Comparison of ENCODE assay signal across 8 mouse cellular contexts in genomic region chr5:74092481-74092832, GRCm38 (mm10). TPM values are rescaled to one million over a fixed set of nuclear protein-coding genes. Genes with fewer than 3 reads are reported as not detected.
DNase-seq lines count a peak whose midpoint lies in the region; ATAC-seq and TF ChIP-seq lines count a peak whose summit lies in the region.

No protein-coding gene starts in this region.

- H3K27ac ChIP-seq in heart, postnatal 0 days (ENCODE audit: low read depth): peak overlapping the region; percentile 98
- no peak overlapping the region for H3K27ac ChIP-seq in bone marrow macrophage, adult 2 months (ENCODE audit: insufficient read depth, low read depth, low read length)
- H3K27ac ChIP-seq in hindbrain, embryonic 13.5 days: no peak overlapping the region; the same call in 1 of the 2 replicates
- H3K27ac ChIP-seq in midbrain, embryonic 10.5 days (replicated peaks): peak overlapping the region; percentile 98

- TF ChIP-seq EP300 in heart, postnatal 0 days (IDR thresholded peaks at IDR 0.05; ENCODE audit: low read depth): no peak

- 43% methylated on average over 4 of the region's 4 CpGs for WGBS in heart, postnatal 0 days
- 42% methylated on average over 4 of the region's 4 CpGs for WGBS in hindbrain, embryonic 13.5 days
- WGBS in midbrain, embryonic 10.5 days: 45% methylated on average over 4 of the region's 4 CpGs

- no peak for TF ChIP-seq POLR2A in bone marrow macrophage, adult 2 months (IDR thresholded peaks at IDR 0.05; ENCODE audit: borderline replicate concordance, low read depth, low read length)

- H3K27me3 ChIP-seq in heart, postnatal 0 days (ENCODE audit: control insufficient read depth, insufficient read depth, low read length): no peaks in the 10 kb centered on the region
- H3K27me3 ChIP-seq in hindbrain, embryonic 13.5 days: no peaks in the 10 kb centered on the region
- no peaks in the 10 kb centered on the region for H3K27me3 ChIP-seq in midbrain, embryonic 10.5 days (ENCODE audit: low read depth, poor library complexity, severe bottlenecking)

- no peak for TF ChIP-seq CTCF in heart, postnatal 0 days (IDR thresholded peaks at IDR 0.05; ENCODE audit: low read depth)
- TF ChIP-seq CTCF in bone marrow macrophage, adult 2 months (IDR thresholded peaks at IDR 0.05; ENCODE audit: low read depth, low read length): no peak

- H3K9ac ChIP-seq in heart, postnatal 0 days (replicated peaks; ENCODE audit: low read depth, low read length): no peak overlapping the region
- H3K9ac ChIP-seq in hindbrain, embryonic 13.5 days: no peak overlapping the region

- peak overlapping the region; percentile 81 for H3K4me2 ChIP-seq in heart, postnatal 0 days (ENCODE audit: low read depth, low read length)
- peak overlapping the region; percentile 64 for H3K4me2 ChIP-seq in hindbrain, embryonic 13.5 days

- peaks cover 3% of the 10 kb centered on the region; the same call in 1 of the 2 replicates for H3K4me1 ChIP-seq in heart, postnatal 0 days (ENCODE audit: control insufficient read depth, insufficient read depth)
- H3K4me1 ChIP-seq in bone marrow macrophage, adult 2 months (ENCODE audit: control insufficient read depth, insufficient read depth, low read length): peaks cover 2% of the 10 kb centered on the region; the same call in 1 of the 2 replicates
- H3K4me1 ChIP-seq in hindbrain, embryonic 13.5 days (replicated peaks): peaks cover 21% of the 10 kb centered on the region
- H3K4me1 ChIP-seq in midbrain, embryonic 10.5 days: peaks cover 14% of the 10 kb centered on the region

- peaks cover 22% of the 10 kb centered on the region for H3K36me3 ChIP-seq in heart, postnatal 0 days (replicated peaks; ENCODE audit: control insufficient read depth, insufficient read depth, low read length)
- peaks cover 23% of the 10 kb centered on the region for H3K36me3 ChIP-seq in hindbrain, embryonic 13.5 days
- H3K36me3 ChIP-seq in midbrain, embryonic 10.5 days: peaks cover 36% of the 10 kb centered on the region

- H3K9me3 ChIP-seq in heart, postnatal 0 days (replicated peaks; ENCODE audit: control insufficient read depth, low read length): no peaks in the 10 kb centered on the region
- H3K9me3 ChIP-seq in hindbrain, embryonic 13.5 days: no peaks in the 10 kb centered on the region
- no peaks in the 10 kb centered on the region for H3K9me3 ChIP-seq in midbrain, embryonic 10.5 days (replicated peaks)

- DNase-seq in heart, postnatal 0 days (ENCODE audit: low spot score): no peak
- no peak for DNase-seq in heart, postnatal 4 days
- no peak for DNase-seq in midbrain, embryonic 10.5 days (ENCODE audit: low spot score)
- DNase-seq in frontal cortex, postnatal 36 days (ENCODE audit: low spot score in 2 of 2): no peak
- no peak for DNase-seq in embryo, embryonic 9.5 days (ENCODE audit: extremely low spot score)
- DNase-seq in cerebellum, adult 9-11 months: no peak

- no peak for ATAC-seq in heart, postnatal 0 days (ENCODE audit: insufficient read depth, low read depth)
- ATAC-seq in hindbrain, embryonic 13.5 days (ENCODE audit: low FRiP score): no peak; the same call in 1 of the 2 replicates

- peak overlapping the region; percentile 96 for H3K4me3 ChIP-seq in heart, postnatal 0 days (ENCODE audit: low read depth, low read length)
- H3K4me3 ChIP-seq in bone marrow macrophage, adult 2 months (ENCODE audit: insufficient read depth, low read length): peak overlapping the region; percentile 58
- peak overlapping the region; percentile 86 for H3K4me3 ChIP-seq in hindbrain, embryonic 13.5 days
- peak overlapping the region; percentile 79 for H3K4me3 ChIP-seq in midbrain, embryonic 10.5 days

RNA-seq across cellular contexts. Expression of gene Usp46, which starts 24.2 kb away (rescaled TPM):
- total RNA-seq in heart, postnatal 0 days (2014; rRNA removed; ENCODE audit: low replicate concordance): 47.3 and 54.5 TPM in 2 replicates
- polyA plus RNA-seq in heart, postnatal 0 days (2015; fragmentation: Nextera tagmentation; extraction: Ambion mirVana): 22.9 and 27.2 TPM in 2 replicates
- 10 to 100 TPM; 60.5 to 66.8 TPM for total RNA-seq in heart, postnatal 4 days (2021)
- 5.2 and 7.2 TPM in 2 replicates for polyA plus RNA-seq in bone marrow macrophage, adult 2 months (2012; ENCODE audit: insufficient read depth, insufficient read length, missing spikeins)
- polyA plus RNA-seq in hindbrain, embryonic 13.5 days (2015; fragmentation: Nextera tagmentation; extraction: Ambion mirVana): 30.4 and 33.0 TPM in 2 replicates
- 29.7 and 30.1 TPM in 2 replicates for polyA plus RNA-seq in midbrain, embryonic 10.5 days (2016; fragmentation: Nextera tagmentation; extraction: Ambion mirVana)

Comparison
In these comparisons a context has a peak if more than half of its experiments do, and no peak if none do; other contexts are left out.
1. H3K27ac ChIP-seq: peak in heart, postnatal 0 days (single experiment) and midbrain, embryonic 10.5 days (single experiment); none in bone marrow macrophage, adult 2 months (single experiment) and hindbrain, embryonic 13.5 days (single experiment).
2. Peak in every context shown above with its lines, with median percentiles within 50 percentile points of each other: H3K4me3 ChIP-seq.